Mouse (Mus musculus) left cerebral cortex, postnatal 14 days (tissue): ENCODE results near the gene A2ml1. TPM values are rescaled to one million over a fixed set of nuclear protein-coding genes. Genes with fewer than 3 reads are reported as not detected.

Experiments
- DNase-seq, 2 experiments: peaks; one replicate each; pipeline ENCODE4 v3.0.0; 2021 to 2022; ENCODE audit warnings: low spot score in 2 of 2, mixed read lengths in 1 of 2
- intact Hi-C: fragments of 180-260 bp; cut with DNase I; formaldehyde crosslinking; loops from one replicate; pipeline ENCODE4 v1.15.1; 2025
- total RNA-seq, 2 experiments: library from RNA; stranded (reverse); gene quantifications; 2 replicates each; pipeline ENCODE4 v1.2.3; 2021

Gene A2ml1
- total RNA-seq, 2 experiments from 2014 or later: 15.3 to 19.5 TPM

GRCm38 (mm10) chr6:128577301-128577700 lies 4.1 kb downstream of the A2ml1 start:
- intact Hi-C loops: no loop called here
- no peak for DNase-seq

GRCm38 (mm10) chr6:128566589-128566988 lies 14.8 kb downstream of the A2ml1 start:
- intact Hi-C loops: no loop called here
- DNase-seq: no peak

GRCm38 (mm10) chr6:128554049-128554448 lies 27.4 kb downstream of the A2ml1 start:
- intact Hi-C loops: no loop called here
- DNase-seq: no peak

GRCm38 (mm10) chr6:128549463-128550452 lies 31.6 kb downstream of the A2ml1 start:
- no peak for DNase-seq
- intact Hi-C loops: no loop called here

- intact Hi-C loops: no loop called here
- no peak for DNase-seq
Measured at GRCm38 (mm10) chr6:128548532-128548931, 32.9 kb downstream of the A2ml1 start.

- intact Hi-C loops: no loop called here
- DNase-seq: no peak
Measured at GRCm38 (mm10) chr6:128545402-128545801, 36.0 kb downstream of the A2ml1 start.

- intact Hi-C loops: no loop called here
- peak; percentile 25 to 31 for DNase-seq
Measured at GRCm38 (mm10) chr6:128543226-128543625, 38.2 kb downstream of the A2ml1 start.

GRCm38 (mm10) chr6:128535250-128535649 lies 46.2 kb downstream of the A2ml1 start:
- intact Hi-C loops: no loop called here

GRCm38 (mm10) chr6:128533296-128533695 lies 48.1 kb downstream of the A2ml1 start:
- intact Hi-C loops: no loop called here
- DNase-seq: no peak

More at GRCm38 (mm10) chr6:128535250-128535649, 46.2 kb downstream of the A2ml1 start:
- no peak for DNase-seq

GRCm38 (mm10) chr6:128532701-128533100 lies 48.7 kb downstream of the A2ml1 start:
- no peak for DNase-seq
- intact Hi-C loops: no loop called here

- no peak for DNase-seq
- intact Hi-C loops: no loop called here
Measured at GRCm38 (mm10) chr6:128528491-128528890, 52.9 kb downstream of the A2ml1 start.

GRCm38 (mm10) chr6:128527110-128527509 lies 54.3 kb downstream of the A2ml1 start:
- DNase-seq: no peak
- intact Hi-C loops: no loop called here

GRCm38 (mm10) chr6:128526601-128527000 lies 54.8 kb downstream of the A2ml1 start, which contains the start of gene Pzp:
Pzp (minus strand) TSS chr6:128526720.
- intact Hi-C loops: no loop called here
- DNase-seq: no peak

- intact Hi-C loops: no loop called here
- no peak for DNase-seq
Measured at GRCm38 (mm10) chr6:128525801-128526200, 55.6 kb downstream of the A2ml1 start.

- intact Hi-C loops: no loop called here
- DNase-seq: no peak
Measured at GRCm38 (mm10) chr6:128523360-128523759, 58.0 kb downstream of the A2ml1 start.

GRCm38 (mm10) chr6:128519159-128519558 lies 62.2 kb downstream of the A2ml1 start:
- intact Hi-C loops: no loop called here

GRCm38 (mm10) chr6:128505676-128506236 lies 75.7 kb downstream of the A2ml1 start:
- peak; percentile 15 to 28 for DNase-seq
- intact Hi-C loops: no loop called here

More at GRCm38 (mm10) chr6:128519159-128519558, 62.2 kb downstream of the A2ml1 start:
- no peak for DNase-seq

- intact Hi-C loops: no loop called here
- no peak for DNase-seq
Measured at GRCm38 (mm10) chr6:128504743-128505142, 76.7 kb downstream of the A2ml1 start.

GRCm38 (mm10) chr6:128495346-128495745 lies 86.1 kb downstream of the A2ml1 start:
- no peak for DNase-seq
- intact Hi-C loops: no loop called here

GRCm38 (mm10) chr6:128494646-128495331 lies 86.6 kb downstream of the A2ml1 start:
- DNase-seq: no peak
- intact Hi-C loops: no loop called here
